Mouse (Mus musculus): ENCODE data around the gene Gse1.

- TF ChIP-seq POLR2A (IDR thresholded peaks at IDR 0.05; ENCODE audit: borderline replicate concordance, extremely low read depth, insufficient read depth, insufficient read length, poor library complexity, severe bottlenecking) (no peak), CTCF (IDR thresholded peaks at IDR 0.05; ENCODE audit: borderline replicate concordance, extremely low read depth, insufficient read depth, insufficient read length) (no peak)
These were observed 20.2 kb downstream of the Gse1 start for GRCm38 (mm10) chr8:120248451-120248850.

Data from brain, embryonic 14.5 days (tissue).